Mouse (Mus musculus) retina, embryonic 14.5 days (tissue): ENCODE measurements at regions not wholly inside any gene's neighbourhood (a gene's known extent, or its start where the extent isn't known, plus 50 kb on each side); places are given as distances from the start of the nearest gene placed in this dataset.

ENCODE experiments used
- DNase-seq: peaks from one replicate; pipeline ENCODE4 v3.0.0-alpha.2; 2015; ENCODE audit warnings: low spot score

- DNase-seq: peak; percentile 78
Measured at GRCm38 (mm10) chr7:31208237-31209054, 52.8 kb upstream of the Gramd1a start.

DNA sequence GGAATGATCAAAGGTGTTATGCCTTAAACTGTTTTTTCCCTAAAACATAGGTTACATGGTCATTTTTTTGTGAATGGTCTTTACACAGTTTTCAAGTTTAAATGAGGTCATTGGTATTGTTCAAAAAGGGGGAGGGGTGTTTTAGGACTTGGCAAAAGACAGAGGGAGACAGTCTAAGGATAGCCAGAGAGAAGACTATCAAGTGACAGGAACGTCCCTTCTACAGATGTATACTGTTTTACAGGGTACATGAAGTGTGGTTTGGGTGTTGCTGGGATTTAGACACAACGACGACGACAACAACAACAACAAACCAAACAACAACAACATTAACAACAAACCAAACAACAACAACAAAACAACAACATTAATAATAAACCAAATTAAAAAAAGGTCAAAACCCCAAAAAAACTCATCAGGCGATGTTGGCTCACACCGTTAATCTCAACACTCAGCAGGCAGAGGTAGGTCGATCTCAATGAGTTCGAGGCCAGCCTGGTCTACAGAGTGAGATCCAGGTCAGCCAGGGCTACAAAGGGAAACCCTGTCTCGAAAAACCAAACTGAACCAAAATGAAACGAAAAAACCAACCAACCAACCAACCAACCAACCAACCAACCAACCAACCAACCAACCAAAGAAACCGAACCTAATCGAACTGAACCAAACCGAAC, 52.0 kb upstream of the Gramd1a start:
- DNase-seq: no peak
